Mouse (Mus musculus): Measurements from ENCODE around the gene Nxnl2. TPM values are rescaled to one million over a fixed set of nuclear protein-coding genes. Genes with fewer than 3 reads are reported as not detected.
"Not testable (repeated sequence)": the region's sequence is repeated elsewhere in the genome, so short reads cannot be mapped to it uniquely, and the experiment has no call there.

The Nxnl2 gene
- polyA plus RNA-seq, 1 experiment from 2014 or later = 3.3 TPM

- no peak for ATAC-seq (ENCODE audit: borderline replicate concordance, extremely low read depth, low FRiP score, low TSS enrichment)
- Histone ChIP-seq H3K9ac (no peak overlapping the region), H3K36me3 (no peaks in the 10 kb centered on the region), H3K4me3 (no peak overlapping the region), H3K4me1 (0 out of 2 replicates have a peak, but pooled peaks cover 9% of the 10 kb centered on the region), H3K9me3 (no peaks in the 10 kb centered on the region), H3K27ac (no peak overlapping the region), H3K4me2 (no peak overlapping the region), H3K27me3 (no peaks in the 10 kb centered on the region)
- WGBS = 64% methylated on average over 7 of the region's 7 CpGs
These were observed 11.4 kb downstream of the Nxnl2 start for GRCm38 (mm10) chr13:51182236-51182635.

DNA sequence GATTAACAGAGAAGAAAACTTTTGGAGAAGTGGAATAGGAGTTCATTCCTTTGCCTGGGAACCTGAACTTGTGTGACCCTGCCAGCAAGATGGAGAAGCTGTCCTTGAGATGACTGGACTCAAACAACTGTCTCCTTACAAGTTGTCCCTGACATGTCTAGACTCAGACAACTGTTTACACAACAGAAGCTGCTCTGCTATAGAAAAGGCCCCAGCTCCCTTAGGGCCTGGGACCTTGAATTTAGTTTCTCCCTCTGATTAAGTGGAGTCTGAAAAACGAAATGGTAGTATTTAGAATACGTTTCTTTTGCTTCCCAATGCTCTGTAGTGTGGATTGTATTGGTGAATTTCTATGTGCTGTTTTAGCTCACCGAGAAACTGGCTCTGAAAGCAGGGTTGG is 14.1 kb downstream of the Nxnl2 start:
- Histone ChIP-seq H3K4me1 (no peaks in the 10 kb centered on the region), H3K4me3 (no peak overlapping the region), H3K4me2 (no peak overlapping the region), H3K9ac (no peak overlapping the region), H3K36me3 (no peaks in the 10 kb centered on the region), H3K9me3 (no peaks in the 10 kb centered on the region), H3K27ac (peak overlapping the region; percentile 33; the same call in 1 of the 2 replicates), H3K27me3 (no peaks in the 10 kb centered on the region)
- no peak for ATAC-seq (ENCODE audit: borderline replicate concordance, extremely low read depth, low FRiP score, low TSS enrichment)
- 41% methylated on average over 3 of the region's 3 CpGs for WGBS

DNA sequence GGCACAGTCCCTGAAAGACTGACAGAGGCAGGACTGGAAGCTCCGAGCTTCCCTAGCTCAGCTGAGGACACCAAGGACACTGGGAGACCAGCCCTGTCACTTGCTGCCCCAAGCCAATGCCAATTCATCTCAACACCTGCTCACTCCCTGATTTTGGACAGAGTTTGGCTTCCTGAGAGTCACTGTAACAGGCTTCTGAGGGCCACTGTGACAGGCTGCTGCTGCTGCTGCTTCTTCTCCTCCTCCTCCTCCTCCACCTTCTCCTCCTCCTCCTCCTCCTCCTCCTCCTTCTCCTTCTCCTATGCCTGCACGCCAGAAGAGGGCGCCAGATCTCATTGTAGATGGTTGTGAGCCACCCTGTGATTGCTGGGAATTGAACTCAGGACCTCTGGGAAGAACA is 19.5 kb downstream of the Nxnl2 start:
- Histone ChIP-seq H3K9me3 (no peaks in the 10 kb centered on the region), H3K9ac (no peak overlapping the region), H3K4me2 (no peak overlapping the region), H3K4me3 (no peak overlapping the region), H3K27ac (no peak overlapping the region), H3K4me1 (no peaks in the 10 kb centered on the region), H3K27me3 (no peaks in the 10 kb centered on the region), H3K36me3 (no peaks in the 10 kb centered on the region)
- ATAC-seq (ENCODE audit: borderline replicate concordance, extremely low read depth, low FRiP score, low TSS enrichment) = no peak
- 47% methylated on average over 3 of the region's 3 CpGs for WGBS

GRCm38 (mm10) chr13:51191416-51192140 is 20.8 kb downstream of the Nxnl2 start:
- 65% methylated on average over 6 of the region's 6 CpGs for WGBS
- H3K9ac ChIP-seq = no peak overlapping the region
- no peaks in the 10 kb centered on the region for H3K36me3 ChIP-seq
- H3K4me1 ChIP-seq = no peaks in the 10 kb centered on the region
- no peaks in the 10 kb centered on the region for H3K27me3 ChIP-seq
- no peaks in the 10 kb centered on the region for H3K9me3 ChIP-seq
- no peak overlapping the region for H3K27ac ChIP-seq
- H3K4me2 ChIP-seq = no peak overlapping the region
- no peak for ATAC-seq (ENCODE audit: borderline replicate concordance, extremely low read depth, low FRiP score, low TSS enrichment)
- no peak overlapping the region for H3K4me3 ChIP-seq

- WGBS = 81% methylated on average over 15 of the region's 15 CpGs
- ATAC-seq (ENCODE audit: borderline replicate concordance, extremely low read depth, low FRiP score, low TSS enrichment) = no peak
These were observed 23.1 kb downstream of the Nxnl2 start for GRCm38 (mm10) chr13:51193893-51194292.

GRCm38 (mm10) chr13:51197699-51198098 is 26.9 kb downstream of the Nxnl2 start:
- Histone ChIP-seq H3K27ac (peak overlapping the region; percentile 52), H3K4me3 (no peak overlapping the region), H3K27me3 (no peaks in the 10 kb centered on the region), H3K9me3 (no peaks in the 10 kb centered on the region), H3K4me1 (peaks cover 9% of the 10 kb centered on the region; the same call in 1 of the 2 replicates), H3K9ac (no peak overlapping the region), H3K36me3 (no peaks in the 10 kb centered on the region), H3K4me2 (no peak overlapping the region)
- WGBS = 87% methylated on average over 3 of the region's 3 CpGs
- ATAC-seq (ENCODE audit: borderline replicate concordance, extremely low read depth, low FRiP score, low TSS enrichment) = no peak

More at GRCm38 (mm10) chr13:51193893-51194292, 23.1 kb downstream of the Nxnl2 start:
- Histone ChIP-seq H3K4me1 (peaks cover 9% of the 10 kb centered on the region; the same call in 1 of the 2 replicates), H3K36me3 (no peaks in the 10 kb centered on the region), H3K4me3 (no peak overlapping the region), H3K27ac (no peak overlapping the region), H3K9me3 (no peaks in the 10 kb centered on the region), H3K9ac (no peak overlapping the region), H3K27me3 (no peaks in the 10 kb centered on the region), H3K4me2 (no peak overlapping the region)

- peak overlapping the region; percentile 52 for H3K27ac ChIP-seq
- H3K4me3 ChIP-seq = no peak overlapping the region
- no peaks in the 10 kb centered on the region for H3K36me3 ChIP-seq
- peak; percentile 60; the same call in 1 of the 2 replicates for ATAC-seq (ENCODE audit: borderline replicate concordance, extremely low read depth, low FRiP score, low TSS enrichment)
- no peaks in the 10 kb centered on the region for H3K9me3 ChIP-seq
- H3K27me3 ChIP-seq = no peaks in the 10 kb centered on the region
- no peak overlapping the region for H3K4me2 ChIP-seq
- no peak overlapping the region for H3K9ac ChIP-seq
- peaks cover 9% of the 10 kb centered on the region; the same call in 1 of the 2 replicates for H3K4me1 ChIP-seq
- WGBS = 40% methylated on average over 5 of the region's 5 CpGs
These were observed 27.4 kb downstream of the Nxnl2 start for GRCm38 (mm10) chr13:51198186-51198585.

DNA sequence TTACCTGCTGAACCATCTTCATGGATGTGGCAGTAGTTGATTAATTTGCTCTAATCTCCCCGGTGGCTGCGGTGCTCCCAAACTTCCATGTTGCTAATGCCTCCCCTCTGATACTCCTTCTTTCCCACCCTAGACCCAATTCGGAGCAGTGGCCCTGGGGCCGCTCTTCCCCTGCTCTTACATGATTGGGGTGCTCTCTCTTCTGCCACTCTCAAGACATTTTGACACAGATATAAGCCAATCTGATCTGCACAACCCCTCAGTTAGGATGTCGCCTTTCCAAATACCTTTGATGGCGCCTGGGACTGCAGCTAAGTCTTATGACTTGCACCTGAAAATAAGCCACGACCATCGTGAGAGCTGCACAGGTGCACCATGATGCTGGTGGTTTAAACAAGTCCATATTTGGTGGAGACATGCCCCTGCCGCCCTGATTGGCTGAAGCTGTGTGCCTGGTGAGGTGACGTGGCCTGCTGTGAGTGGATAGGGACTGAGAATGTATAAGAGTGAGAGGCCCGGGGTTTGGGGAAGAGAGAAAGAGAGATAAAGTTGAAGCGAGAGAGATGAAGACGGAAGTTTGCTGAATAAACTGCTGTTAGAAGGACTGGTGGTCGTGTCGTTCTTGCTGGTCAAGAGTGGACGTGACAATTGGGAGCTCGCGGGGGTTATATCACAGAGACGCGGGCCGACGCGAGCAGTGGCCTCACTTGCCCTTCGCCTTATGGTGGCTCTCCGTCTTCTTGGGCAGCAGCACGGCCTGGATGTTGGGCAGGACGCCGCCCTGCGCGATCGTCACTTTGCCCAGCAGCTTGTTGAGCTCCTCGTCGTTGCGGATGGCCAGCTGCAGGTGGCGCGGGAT is 31.4 kb downstream of the Nxnl2 start:
- H3K9me3 ChIP-seq; H3K4me1 ChIP-seq; H3K36me3 ChIP-seq; ATAC-seq (ENCODE audit: borderline replicate concordance, extremely low read depth, low FRiP score, low TSS enrichment); H3K27ac ChIP-seq; H3K27me3 ChIP-seq: not testable (repeated sequence)
- H3K4me2 ChIP-seq = peak overlapping the region; percentile 66
- 46% methylated on average over 27 of the region's 36 CpGs for WGBS
- peak overlapping the region; percentile 32 for H3K4me3 ChIP-seq
- H3K9ac ChIP-seq = 0 out of 2 replicates have a peak overlapping the region, but pooled peaks have one; percentile 4

DNA sequence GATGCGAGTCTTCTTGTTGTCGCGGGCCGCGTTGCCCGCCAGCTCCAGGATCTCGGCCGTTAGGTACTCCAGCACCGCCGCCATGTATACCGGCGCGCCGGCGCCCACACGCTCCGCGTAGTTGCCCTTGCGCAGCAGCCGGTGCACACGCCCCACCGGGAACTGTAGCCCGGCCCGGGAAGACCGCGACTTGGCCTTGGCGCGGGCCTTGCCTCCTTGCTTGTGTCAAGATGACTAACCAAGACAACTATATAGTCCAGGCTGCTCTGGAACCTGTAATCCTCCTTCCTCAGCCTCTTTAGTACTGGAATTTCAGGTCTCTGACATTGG is 32.0 kb downstream of the Nxnl2 start:
- peak overlapping the region; percentile 66 for H3K4me2 ChIP-seq
- WGBS = 3% methylated on average over 28 of the region's 28 CpGs
- peak overlapping the region; percentile 32 for H3K4me3 ChIP-seq
- not testable (repeated sequence) for H3K9me3 ChIP-seq, H3K4me1 ChIP-seq, H3K27me3 ChIP-seq, H3K36me3 ChIP-seq, H3K27ac ChIP-seq
- ATAC-seq (ENCODE audit: borderline replicate concordance, extremely low read depth, low FRiP score, low TSS enrichment) = 0 out of 2 replicates have a peak, but pooled peaks have one; percentile 45
- 0 out of 2 replicates have a peak overlapping the region, but pooled peaks have one; percentile 4 for H3K9ac ChIP-seq

DNA sequence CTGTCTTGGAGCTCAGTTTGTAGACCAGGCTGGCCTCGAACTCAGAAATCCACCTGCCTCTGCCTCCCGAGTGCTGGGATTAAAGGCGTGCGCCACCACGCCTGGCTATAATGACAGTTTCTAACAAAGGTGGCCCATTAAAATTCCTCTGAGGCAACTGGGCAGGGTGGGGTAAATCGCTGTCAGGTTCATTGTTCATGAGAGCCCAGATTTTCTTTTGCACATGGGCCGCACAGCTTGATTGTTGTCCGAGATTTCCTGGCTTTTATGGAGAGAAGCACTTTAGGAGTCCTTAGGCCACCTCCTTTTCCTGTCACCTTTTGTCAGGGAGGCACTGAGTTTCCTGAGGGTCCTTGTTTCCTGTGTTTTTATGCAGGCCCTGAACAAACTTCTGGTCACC is 32.6 kb downstream of the Nxnl2 start:
- Histone ChIP-seq H3K9ac (no peak overlapping the region), H3K27me3 (no peaks in the 10 kb centered on the region), H3K4me3 (no peak overlapping the region), H3K4me2 (no peak overlapping the region), H3K4me1 (peaks cover 4% of the 10 kb centered on the region), H3K9me3 (no peaks in the 10 kb centered on the region), H3K27ac (no peak overlapping the region), H3K36me3 (no peaks in the 10 kb centered on the region)
- WGBS = 87% methylated on average over 8 of the region's 8 CpGs
- no peak for ATAC-seq (ENCODE audit: borderline replicate concordance, extremely low read depth, low FRiP score, low TSS enrichment)

GRCm38 (mm10) chr13:51204081-51204480 is 33.3 kb downstream of the Nxnl2 start:
- not testable (repeated sequence) for H3K4me2 ChIP-seq; H3K36me3 ChIP-seq; H3K27me3 ChIP-seq; H3K27ac ChIP-seq; H3K4me3 ChIP-seq; H3K9ac ChIP-seq; H3K9me3 ChIP-seq; H3K4me1 ChIP-seq; ATAC-seq (ENCODE audit: borderline replicate concordance, extremely low read depth, low FRiP score, low TSS enrichment)
- 86% methylated on average over 11 of the region's 11 CpGs for WGBS

DNA sequence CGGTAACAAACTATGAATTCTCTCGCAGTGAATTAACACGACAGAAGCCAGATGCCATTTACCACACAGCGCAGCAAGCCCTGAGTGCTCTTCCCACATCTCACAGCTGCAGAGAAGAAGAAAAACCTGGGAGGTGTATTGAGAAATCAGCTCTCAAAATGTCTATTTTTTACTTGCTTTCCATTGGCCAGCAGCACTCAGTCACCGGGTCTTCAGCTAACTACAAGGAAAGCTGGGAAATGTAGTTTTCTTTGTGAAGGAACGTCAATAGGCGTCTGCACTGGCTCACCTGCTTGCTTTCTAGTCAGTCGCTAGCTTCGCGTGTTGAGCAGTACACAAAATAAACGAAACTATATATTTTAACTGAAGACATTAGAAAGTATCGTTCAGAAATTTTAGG is 37.1 kb downstream of the Nxnl2 start:
- peak; percentile 33; the same call in 1 of the 2 replicates for ATAC-seq (ENCODE audit: borderline replicate concordance, extremely low read depth, low FRiP score, low TSS enrichment)
- H3K9me3 ChIP-seq = no peaks in the 10 kb centered on the region
- H3K9ac ChIP-seq = no peak overlapping the region
- H3K27ac ChIP-seq = no peak overlapping the region
- H3K4me1 ChIP-seq = peaks cover 9% of the 10 kb centered on the region
- H3K27me3 ChIP-seq = no peaks in the 10 kb centered on the region
- peak overlapping the region; percentile 13; the same call in 1 of the 2 replicates for H3K4me2 ChIP-seq
- H3K4me3 ChIP-seq = no peak overlapping the region
- whole genome bisulfite sequencing = 44% methylated on average over 12 of the region's 12 CpGs
- no peaks in the 10 kb centered on the region for H3K36me3 ChIP-seq
